Mouse (Mus musculus) thymus, adult 2 months (tissue): ENCODE results near the gene Nfkbid.

Experiments
- CTCF ChIP-seq: fragments of 200-500 bp; IDR thresholded peaks from 2 replicates; pipeline ENCODE4 v1.5.1; 2012; ENCODE audit warnings: mild to moderate bottlenecking, control low read depth, low read length, moderate library complexity, borderline replicate concordance; ENCODE audit not compliant: control insufficient read depth, poor library complexity, insufficient read depth; ENCODE audit errors: extremely low read depth
- POLR2A ChIP-seq: fragments of 200-500 bp; IDR thresholded peaks from 2 replicates; pipeline ENCODE4 v1.6.1; 2012; ENCODE audit warnings: mild to moderate bottlenecking, low read length, control low read depth, moderate library complexity; ENCODE audit not compliant: control insufficient read depth, poor library complexity, insufficient read depth; ENCODE audit errors: extremely low read depth

DNA sequence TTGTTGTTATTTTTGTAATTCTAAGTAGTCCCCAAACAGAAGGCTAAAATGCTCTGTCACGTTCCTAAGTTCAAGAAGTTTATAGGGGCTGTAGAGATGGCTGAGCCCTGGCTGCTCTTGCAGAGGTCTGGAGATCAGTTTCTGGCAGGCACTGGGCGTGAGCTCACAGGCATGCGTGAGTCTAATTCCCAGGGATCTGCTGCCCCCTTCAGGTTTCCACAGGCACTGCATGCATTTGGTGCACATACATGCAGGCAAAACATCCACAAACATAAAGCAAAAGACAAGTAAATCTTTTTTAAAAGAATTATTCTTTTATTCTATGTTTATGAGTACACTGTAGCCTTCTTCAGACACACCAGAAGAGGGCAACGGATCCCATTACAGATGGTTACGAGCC, 50.9 kb downstream of the Nfkbid start:
- peak; percentile 67; the same call in 1 of the 2 replicates for TF ChIP-seq CTCF
- TF ChIP-seq POLR2A, result no peak
